Mouse (Mus musculus) lung, postnatal 4 days (tissue): ENCODE data around the gene Olfr1238.

Experiments used
- DNase-seq, 2 experiments: peaks; one replicate each; pipeline ENCODE4 v3.0.0; 2021

Gene Olfr1238

DNA sequence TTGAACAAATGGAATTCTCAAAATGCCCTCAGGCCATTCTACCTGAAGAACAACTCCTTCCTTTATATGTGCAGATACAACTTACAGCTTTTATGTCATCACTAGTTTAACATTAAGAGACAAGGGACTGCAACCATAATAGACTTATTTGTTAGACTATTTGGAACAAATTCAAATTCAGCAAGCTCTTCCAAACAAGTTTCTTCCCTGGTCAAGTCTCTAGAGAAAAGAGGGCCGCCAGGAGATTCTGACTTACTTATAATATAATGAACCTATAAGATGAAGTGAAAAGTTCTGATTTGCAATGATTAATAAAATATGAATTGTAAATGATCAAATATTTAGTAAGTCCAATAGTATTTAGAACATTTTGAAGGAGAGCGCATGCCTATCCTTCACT, at the start of gene Olfr1238:
TSS of gene Olfr1238 (minus strand) at position 101 of the 400 bp plus-strand sequence.
- DNase-seq = no peak

DNA sequence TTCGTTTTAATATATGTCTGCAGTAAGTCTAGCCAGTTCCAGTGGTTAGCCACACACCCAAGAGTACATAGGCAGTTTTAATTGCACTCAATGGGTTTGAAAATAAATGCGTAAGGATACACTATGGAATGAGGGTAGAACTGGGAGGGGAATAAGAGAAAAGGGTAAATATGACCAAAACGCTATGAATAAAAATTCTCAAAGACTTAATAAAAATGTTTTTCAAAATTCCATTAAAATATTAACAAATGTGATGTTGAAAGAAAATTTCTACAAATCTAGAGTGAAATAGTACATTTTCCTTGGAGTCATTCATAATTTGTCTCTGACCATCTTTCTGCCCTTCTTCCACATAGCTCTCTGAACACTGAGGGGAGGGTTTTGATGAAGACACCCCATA, 33.4 kb upstream of the Olfr1238 start, which contains the start of gene Olfr1240:
TSS of gene Olfr1240 (minus strand) at position 101 of the 400 bp plus-strand sequence.
- no peak for DNase-seq

DNA sequence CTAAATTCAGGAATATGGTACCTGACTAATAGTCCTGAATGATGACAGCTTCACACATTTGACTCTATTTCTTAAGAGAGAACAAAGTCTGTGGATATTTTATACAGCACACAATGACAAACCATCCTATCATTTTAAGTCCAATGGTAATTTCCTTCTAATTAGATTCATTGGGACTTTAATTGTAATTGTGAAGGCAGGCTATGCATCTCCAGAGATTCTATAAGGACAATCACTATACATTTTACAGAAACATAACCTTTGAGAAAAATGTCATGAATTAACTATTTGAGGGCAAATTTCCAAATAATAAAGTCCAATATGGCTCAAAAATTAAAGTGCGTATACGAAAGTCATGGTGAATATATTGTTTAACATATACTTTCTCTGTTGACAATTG, 10.8 kb upstream of the Olfr1238 start, which contains the start of gene Olfr1239:
TSS of gene Olfr1239 (minus strand) at position 101 of the 400 bp plus-strand sequence.
- DNase-seq = no peak

DNA sequence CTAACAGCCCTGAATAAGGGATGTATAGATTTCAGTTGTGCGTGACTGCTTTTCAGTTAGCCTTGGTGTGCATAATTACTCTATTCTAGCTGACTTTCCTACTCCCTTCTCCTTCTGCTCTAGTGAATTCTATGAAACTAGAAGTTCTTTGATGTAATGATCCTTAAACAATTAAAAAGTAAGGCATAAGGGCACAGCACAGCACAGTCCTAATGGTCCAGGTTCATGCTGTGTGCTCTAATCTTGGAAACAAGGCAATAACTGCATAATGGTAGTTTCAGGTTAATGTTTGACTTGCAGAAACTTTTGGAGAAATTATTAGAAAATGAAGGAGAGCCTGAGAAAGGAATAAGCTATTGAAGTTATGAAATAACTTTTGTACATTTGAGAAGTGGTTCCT, 5.1 kb upstream of the Olfr1238 start:
- no peak for DNase-seq

DNA sequence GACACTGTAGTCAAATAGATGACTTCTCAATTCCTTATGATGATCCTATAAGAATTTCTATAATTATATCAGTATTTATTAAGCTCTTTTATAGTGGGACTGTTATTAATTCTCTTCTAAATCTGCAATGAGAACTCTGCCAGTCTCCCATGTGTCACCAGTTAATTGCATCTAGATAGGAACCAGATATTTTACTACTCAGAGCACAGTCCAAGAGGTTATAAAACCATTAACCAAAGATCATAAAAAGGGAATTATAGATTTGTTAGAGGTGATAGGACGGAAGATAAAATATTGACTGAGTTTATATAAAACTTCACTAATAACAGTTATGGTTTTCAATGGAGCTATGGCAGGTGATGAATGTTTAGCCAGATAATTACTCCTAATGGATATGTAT, 8.6 kb downstream of the Olfr1238 start:
- no peak for DNase-seq

DNA sequence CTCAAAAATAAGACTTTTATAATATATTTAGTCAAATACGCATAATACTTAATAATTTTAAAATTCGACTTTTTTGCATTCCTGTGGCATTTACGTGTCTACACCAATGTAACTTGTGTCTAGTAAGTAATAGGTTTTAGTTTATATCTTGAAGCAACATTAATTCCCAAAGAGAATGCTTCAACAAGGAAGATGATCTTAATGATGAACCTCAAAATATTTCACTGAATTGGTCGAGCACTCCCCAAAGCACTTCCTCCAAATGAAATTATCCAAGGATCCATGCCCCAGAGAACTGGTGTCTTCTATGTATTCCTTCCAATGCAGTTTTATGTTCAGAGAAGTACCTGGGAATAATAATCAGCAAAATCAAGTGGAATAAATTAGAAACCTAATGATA, 44.7 kb downstream of the Olfr1238 start, which contains the start of gene Olfr1234:
TSS of gene Olfr1234 (minus strand) at position 101 of the 400 bp plus-strand sequence.
- DNase-seq = no peak
